Mouse (Mus musculus): ENCODE results near the gene Clec2l.

DNA sequence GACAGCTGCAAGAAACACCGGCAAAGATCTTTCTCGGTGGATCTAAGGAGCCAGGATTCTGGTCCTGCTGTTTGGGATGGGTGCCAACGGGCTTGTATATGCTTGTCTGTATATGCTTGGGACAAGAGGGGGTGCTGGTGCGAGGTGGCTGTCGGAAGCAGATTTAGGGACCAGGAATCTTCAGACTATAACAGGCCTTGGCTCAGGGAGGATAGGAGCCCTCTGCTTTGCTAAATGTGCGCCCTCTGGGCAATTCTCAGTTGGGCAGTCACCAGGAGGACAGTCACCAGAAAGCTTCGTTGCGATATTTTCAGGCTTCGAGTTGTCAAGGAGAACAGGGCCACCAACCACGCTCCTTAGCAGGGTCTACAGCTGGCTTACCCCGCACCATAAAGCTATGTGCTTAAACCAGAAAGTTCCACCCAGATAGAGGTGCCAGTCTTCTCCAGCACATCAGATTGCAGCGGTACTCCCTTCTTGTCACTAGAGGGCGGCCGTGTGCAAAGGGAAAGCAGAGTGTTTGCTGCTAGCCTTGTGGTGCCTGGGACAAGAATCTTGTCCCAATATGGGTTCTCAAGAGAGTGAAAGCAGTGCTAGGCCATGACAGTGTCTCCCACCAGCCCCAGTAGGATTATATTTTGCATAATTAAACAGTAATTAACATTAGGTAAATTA is 12.5 kb upstream of the Clec2l start:
- TF ChIP-seq CTCF (IDR thresholded peaks at IDR 0.05; ENCODE audit: low read depth) (peak; percentile 96), EP300 (IDR thresholded peaks at IDR 0.05; ENCODE audit: low read depth) (no peak)
